Mouse (Mus musculus) thymus, postnatal 25 days (tissue): ENCODE measurements at regions not wholly inside any gene's neighbourhood (a gene's known extent, or its start where the extent isn't known, plus 50 kb on each side); places are given as distances from the start of the nearest gene placed in this dataset.

Experiments
- DNase-seq: peaks from one replicate; pipeline ENCODE4 v3.0.0; 2022

- DNase-seq: no peak
Measured at GRCm38 (mm10) chr15:96944741-96945140, 111.0 kb downstream of the Slc38a4 start.

GRCm38 (mm10) chr15:96942651-96943050 is 113.1 kb downstream of the Slc38a4 start:
- DNase-seq: no peak

GRCm38 (mm10) chr15:96938406-96938805 is 117.3 kb downstream of the Slc38a4 start:
- no peak for DNase-seq

GRCm38 (mm10) chr15:96937623-96938022 is 118.1 kb downstream of the Slc38a4 start:
- no peak for DNase-seq

- peak; percentile 81 for DNase-seq
Measured at GRCm38 (mm10) chr15:96936705-96937346, 118.9 kb downstream of the Slc38a4 start.

GRCm38 (mm10) chr15:96936216-96936615 is 119.5 kb downstream of the Slc38a4 start:
- no peak for DNase-seq

- no peak for DNase-seq
Measured at GRCm38 (mm10) chr15:96933451-96933850, 122.3 kb downstream of the Slc38a4 start.

GRCm38 (mm10) chr15:96930531-96930930 is 125.2 kb downstream of the Slc38a4 start:
- DNase-seq: no peak

- DNase-seq: no peak
Measured at GRCm38 (mm10) chr15:96929788-96930187, 126.0 kb downstream of the Slc38a4 start.

GRCm38 (mm10) chr15:96928692-96929091 is 127.1 kb downstream of the Slc38a4 start:
- no peak for DNase-seq

GRCm38 (mm10) chr15:96927674-96928073 is 128.1 kb downstream of the Slc38a4 start:
- DNase-seq: no peak

- no peak for DNase-seq
Measured at GRCm38 (mm10) chr15:96926660-96927059, 129.1 kb downstream of the Slc38a4 start.

- DNase-seq: no peak
Measured at GRCm38 (mm10) chr15:96916586-96916985, 139.2 kb downstream of the Slc38a4 start.

GRCm38 (mm10) chr15:96915544-96915943 is 140.2 kb downstream of the Slc38a4 start:
- DNase-seq: no peak

GRCm38 (mm10) chr15:96914988-96915387 is 140.8 kb downstream of the Slc38a4 start:
- DNase-seq: no peak

- DNase-seq: no peak
Measured at GRCm38 (mm10) chr15:96905520-96905919, 150.2 kb downstream of the Slc38a4 start.

- DNase-seq: no peak
Measured at GRCm38 (mm10) chr15:96903461-96903860, 152.3 kb downstream of the Slc38a4 start.

- no peak for DNase-seq
Measured at GRCm38 (mm10) chr15:96902781-96903180, 153.0 kb downstream of the Slc38a4 start.

GRCm38 (mm10) chr15:96901616-96902015 is 154.1 kb downstream of the Slc38a4 start:
- DNase-seq: no peak

- DNase-seq: no peak
Measured at GRCm38 (mm10) chr15:96898285-96898684, 157.5 kb downstream of the Slc38a4 start.

- DNase-seq: no peak
Measured at GRCm38 (mm10) chr15:96884901-96885300, 170.9 kb downstream of the Slc38a4 start.

- no peak for DNase-seq
Measured at GRCm38 (mm10) chr15:96883754-96884153, 172.0 kb downstream of the Slc38a4 start.

GRCm38 (mm10) chr15:96882211-96882610 is 173.5 kb downstream of the Slc38a4 start:
- no peak for DNase-seq

GRCm38 (mm10) chr15:96881519-96882170 is 174.1 kb downstream of the Slc38a4 start:
- no peak for DNase-seq

- no peak for DNase-seq
Measured at GRCm38 (mm10) chr15:96880066-96880465, 175.7 kb downstream of the Slc38a4 start.
